Mouse (Mus musculus): ENCODE data around the gene Tnfaip3.

Tnfaip3 gene

DNA sequence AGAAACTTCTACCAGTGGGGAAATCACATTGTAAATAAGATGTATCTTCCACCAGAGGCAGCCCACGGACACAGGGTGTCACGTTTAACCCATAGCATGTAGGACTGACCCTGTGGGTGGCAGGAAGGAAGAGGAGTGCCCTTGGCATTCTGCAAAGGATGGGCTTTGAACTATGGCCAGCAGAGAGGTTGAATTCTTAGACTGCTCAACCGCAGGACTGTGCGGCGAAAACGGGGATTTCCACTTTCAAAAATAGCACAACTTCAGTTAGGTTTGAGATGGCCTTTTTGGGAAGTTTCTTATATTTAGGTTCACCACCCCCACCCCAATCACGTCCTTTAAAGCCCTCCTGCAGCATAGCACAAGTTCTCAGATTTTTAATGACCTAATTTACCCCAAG, 50.6 kb downstream of the Tnfaip3 start:
- DNase-seq: peak; percentile 43

- no peak for DNase-seq
These were observed 55.5 kb downstream of the Tnfaip3 start for GRCm38 (mm10) chr10:18959777-18960492.

GRCm38 (mm10) chr10:18953706-18954071, 61.8 kb downstream of the Tnfaip3 start:
- DNase-seq: peak; percentile 42

DNA sequence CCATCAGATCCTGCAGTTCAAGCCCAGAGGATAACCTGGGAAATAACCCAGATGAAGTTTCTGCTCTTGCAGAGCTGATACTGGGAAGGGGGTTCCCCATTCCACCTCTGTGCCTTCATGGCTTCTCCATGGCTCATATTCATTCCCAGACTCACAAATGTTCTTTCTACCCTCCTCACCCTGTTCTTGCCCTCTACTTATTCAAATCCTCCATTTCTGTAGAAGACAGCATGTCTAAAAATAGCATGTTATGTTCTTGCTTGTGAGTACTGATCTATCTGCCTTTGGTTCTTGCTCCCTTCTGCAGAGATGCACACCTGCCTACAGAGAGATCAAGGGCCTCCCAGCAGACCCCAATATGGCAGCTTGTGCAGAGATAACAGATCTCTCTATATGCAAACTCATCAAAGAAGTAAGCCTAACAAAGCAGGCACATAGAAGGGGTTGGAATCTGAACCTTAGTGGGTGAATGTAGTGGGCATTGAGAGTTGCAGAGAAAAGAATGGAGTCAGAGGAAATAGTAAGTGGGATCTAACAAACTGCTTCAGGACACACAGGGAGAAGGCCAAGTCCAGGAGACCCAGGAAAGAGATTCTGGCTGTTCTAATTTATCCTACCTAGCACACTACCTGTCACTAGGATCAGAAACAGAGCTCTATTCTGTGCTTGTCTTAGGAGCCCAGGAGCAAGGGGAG, 62.3 kb downstream of the Tnfaip3 start:
- no peak for DNase-seq

All from lung, postnatal 36 days (tissue).